Mouse (Mus musculus): ENCODE measurements at regions not wholly inside any gene's neighbourhood (a gene's known extent, or its start where the extent isn't known, plus 50 kb on each side); places are given as distances from the start of the nearest gene placed in this dataset.
"Not testable (repeated sequence)": the region's sequence is repeated elsewhere in the genome, so short reads cannot be mapped to it uniquely, and the experiment has no call there.

DNA sequence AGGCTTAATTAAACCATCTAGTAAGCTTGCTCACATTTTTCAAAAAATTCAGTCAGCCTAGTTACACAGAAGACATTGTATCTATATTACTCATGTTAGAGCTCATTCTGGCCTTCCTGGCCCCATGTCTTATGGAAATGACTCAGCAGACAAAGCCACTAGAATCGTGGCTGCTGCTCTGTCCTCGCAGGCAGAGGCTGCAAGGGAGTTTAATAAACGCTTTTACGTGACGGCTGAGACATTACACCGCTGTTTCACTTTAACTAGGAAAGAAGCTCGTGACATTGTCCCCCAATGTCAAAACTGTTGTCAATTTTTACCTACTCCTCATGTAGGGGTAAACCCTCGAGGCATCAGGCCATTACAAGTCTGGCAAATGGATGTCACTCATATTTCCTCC lies 132.5 kb upstream of the Tacstd2 start:
- not testable (repeated sequence) for H3K4me3 ChIP-seq; H3K4me2 ChIP-seq; H3K36me3 ChIP-seq; H3K4me1 ChIP-seq; H3K9me3 ChIP-seq; H3K9ac ChIP-seq; ATAC-seq (ENCODE audit: borderline replicate concordance, extremely low read depth, low FRiP score, low TSS enrichment); H3K27ac ChIP-seq; H3K27me3 ChIP-seq
- WGBS: 78% methylated on average over 8 of the region's 8 CpGs

DNA sequence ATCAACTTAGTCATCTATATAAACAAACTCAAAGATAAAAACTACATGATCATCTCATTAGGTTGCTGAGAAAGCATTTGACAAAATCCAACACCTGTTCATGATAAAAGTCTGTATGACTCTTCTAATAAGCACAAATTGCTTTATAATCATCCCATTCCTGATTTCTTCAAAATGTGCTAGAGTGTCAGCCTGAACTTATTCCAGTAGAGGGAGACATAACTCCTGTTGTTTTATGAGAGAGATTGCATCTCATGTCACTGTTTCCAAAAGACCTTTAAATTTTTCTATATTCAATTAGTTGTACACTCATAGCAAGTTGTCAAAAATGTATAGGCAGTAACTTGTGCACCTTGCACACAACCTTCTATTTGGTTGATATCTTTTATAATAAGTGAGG lies 96.0 kb upstream of the Tacstd2 start:
- Histone ChIP-seq H3K9ac (no peak overlapping the region), H3K4me3 (no peak overlapping the region), H3K27ac (no peak overlapping the region), H3K4me2 (no peak overlapping the region), H3K36me3 (no peaks in the 10 kb centered on the region), H3K4me1 (no peaks in the 10 kb centered on the region), H3K27me3 (no peaks in the 10 kb centered on the region), H3K9me3 (no peaks in the 10 kb centered on the region)
- no peak for ATAC-seq (ENCODE audit: borderline replicate concordance, extremely low read depth, low FRiP score, low TSS enrichment)

DNA sequence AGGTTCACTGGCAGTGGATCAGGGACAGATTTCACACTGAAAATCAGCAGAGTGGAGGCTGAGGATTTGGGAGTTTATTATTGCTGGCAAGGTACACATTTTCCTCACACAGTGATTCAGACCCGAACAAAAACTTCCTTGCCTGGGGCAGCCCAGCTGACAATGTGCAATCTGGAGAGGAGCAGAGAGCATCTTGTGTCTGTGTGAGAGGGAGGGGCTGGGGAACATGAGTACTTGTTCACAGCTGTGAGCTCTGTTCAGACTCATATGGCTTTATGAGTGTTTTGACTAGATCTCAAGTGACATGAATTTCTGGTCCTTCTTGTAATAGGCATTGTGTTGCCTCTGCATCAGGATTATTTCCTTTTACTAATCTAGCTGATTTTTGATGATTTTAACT lies 74.8 kb upstream of the Tacstd2 start:
- no peak overlapping the region for H3K27ac ChIP-seq
- WGBS: 53% methylated on average over 1 of the region's 1 CpGs

DNA sequence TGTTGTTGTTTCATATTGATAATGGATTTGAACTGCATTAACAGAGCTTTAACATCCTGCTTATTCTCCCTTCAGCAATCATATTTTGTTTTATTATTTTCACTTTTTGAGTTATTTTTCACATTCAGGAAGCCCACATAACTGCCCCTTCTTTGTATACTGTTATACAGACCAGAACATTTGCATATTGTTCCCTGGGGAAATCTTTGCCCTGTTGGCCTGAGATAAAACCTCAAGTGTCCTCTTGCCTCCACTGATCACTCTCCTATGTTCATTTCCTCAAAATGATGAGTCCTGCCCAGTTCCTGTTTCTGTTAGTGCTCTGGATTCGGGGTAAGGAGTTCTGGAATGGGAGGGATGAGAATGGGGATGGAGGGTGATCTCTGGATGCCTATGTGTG lies 73.9 kb upstream of the Tacstd2 start:
- not testable (repeated sequence) for H3K9me3 ChIP-seq; H3K27me3 ChIP-seq; H3K9ac ChIP-seq; ATAC-seq (ENCODE audit: borderline replicate concordance, extremely low read depth, low FRiP score, low TSS enrichment); H3K4me1 ChIP-seq; H3K27ac ChIP-seq; H3K4me2 ChIP-seq; H3K36me3 ChIP-seq; H3K4me3 ChIP-seq
- WGBS: 19% methylated on average over 1 of the region's 1 CpGs

More for the DNA sequence above, 74.8 kb upstream of the Tacstd2 start:
- Histone ChIP-seq H3K4me3 (no peak overlapping the region), H3K27me3 (no peaks in the 10 kb centered on the region), H3K9me3 (no peaks in the 10 kb centered on the region), H3K4me1 (no peaks in the 10 kb centered on the region), H3K4me2 (no peak overlapping the region), H3K36me3 (no peaks in the 10 kb centered on the region), H3K9ac (no peak overlapping the region)
- ATAC-seq (ENCODE audit: borderline replicate concordance, extremely low read depth, low FRiP score, low TSS enrichment): no peak
